9 mouse cellular contexts compared by ENCODE assay signal in genomic region chr5:140847300-140847729, GRCm38 (mm10). TPM values are rescaled to one million over a fixed set of nuclear protein-coding genes. Genes with fewer than 3 reads are reported as not detected.
A peak's percentile ranks its signal among the peaks of the same experiment; 100 is the strongest.
DNase-seq lines count a peak whose midpoint lies in the region; ATAC-seq and TF ChIP-seq lines count a peak whose summit lies in the region.
"Had no signal": no experiment of that assay in that cellular context is flagged by ENCODE, and none has a peak within 500 bp of the region (broad histone marks: within the 10 kb centered on the region; RNA-seq: fewer than 3 reads in every experiment).

No protein-coding gene starts in this region.

- TF ChIP-seq CTCF in hindbrain, postnatal 0 days (IDR thresholded peaks at IDR 0.05; ENCODE audit: low read depth) = peak; percentile 93
- peak; percentile 62 for TF ChIP-seq CTCF in liver, adult 2 months (IDR thresholded peaks at IDR 0.05; ENCODE audit: low read depth, low read length)

- TF ChIP-seq POLR2A in liver, adult 2 months (IDR thresholded peaks at IDR 0.05; ENCODE audit: extremely low read depth, insufficient read depth, low read length) = no peak

- DNase-seq in left cerebral cortex, adult 18-20 months (ENCODE audit: low spot score in 2 of 2) = peak; percentile 36 to 44
- DNase-seq in left cerebral cortex, adult 8-10 months (ENCODE audit: low spot score in 2 of 2) = no peak
- peak; percentile 72 for DNase-seq in R1 (ENCODE audit: low read depth, low spot score)
- DNase-seq in hindbrain, postnatal 0 days (ENCODE audit: low spot score) = peak; percentile 84
- DNase-seq in liver, adult 2 months (ENCODE audit: extremely low read depth, low read depth, low spot score) = peak; percentile 29
- no peak for DNase-seq in ovary, postnatal 36 days (ENCODE audit: low spot score)

- WGBS in embryonic facial prominence, embryonic 12.5 days = 16% methylated on average over 5 of the region's 5 CpGs
- 14% methylated on average over 5 of the region's 5 CpGs for WGBS in hindbrain, postnatal 0 days
- 32% methylated on average over 5 of the region's 5 CpGs for WGBS in liver, adult 2 months
- WGBS in neural tube, embryonic 15.5 days = 8% methylated on average over 5 of the region's 5 CpGs

- no peak overlapping the region for H3K27ac ChIP-seq in embryonic facial prominence, embryonic 12.5 days
- H3K27ac ChIP-seq in hindbrain, postnatal 0 days = no peak overlapping the region; the same call in 1 of the 2 replicates
- no peak overlapping the region for H3K27ac ChIP-seq in liver, adult 2 months (replicated peaks; ENCODE audit: insufficient read depth, low read depth, low read length)
- H3K27ac ChIP-seq in neural tube, embryonic 15.5 days (replicated peaks) = no peak overlapping the region
- H3K27ac ChIP-seq: stomach, embryonic 15.5 days had no signal

- H3K4me1 ChIP-seq in embryonic facial prominence, embryonic 12.5 days = no peaks in the 10 kb centered on the region
- H3K4me1 ChIP-seq in hindbrain, postnatal 0 days (ENCODE audit: insufficient read depth, low read length) = no peaks in the 10 kb centered on the region
- H3K4me1 ChIP-seq in liver, adult 2 months (ENCODE audit: control insufficient read depth, insufficient read depth, low read length) = no peaks in the 10 kb centered on the region
- H3K4me1 ChIP-seq in neural tube, embryonic 15.5 days = 0 out of 2 replicates have a peak, but pooled peaks cover under 1% of the 10 kb centered on the region

- H3K4me2 ChIP-seq in embryonic facial prominence, embryonic 12.5 days (replicated peaks) = no peak overlapping the region
- H3K4me2 ChIP-seq in hindbrain, postnatal 0 days (ENCODE audit: low read depth, low read length) = no peak overlapping the region
- no peak overlapping the region for H3K4me2 ChIP-seq in neural tube, embryonic 15.5 days
- H3K4me2 ChIP-seq: stomach, embryonic 15.5 days had no signal

- no peak overlapping the region for H3K9ac ChIP-seq in embryonic facial prominence, embryonic 12.5 days
- no peak overlapping the region for H3K9ac ChIP-seq in hindbrain, postnatal 0 days (replicated peaks; ENCODE audit: low read length)
- no peak overlapping the region for H3K9ac ChIP-seq in liver, adult 2 months (ENCODE audit: low read depth, low read length)
- no peak overlapping the region for H3K9ac ChIP-seq in neural tube, embryonic 15.5 days (replicated peaks)
- H3K9ac ChIP-seq: stomach, embryonic 15.5 days had no signal

- no peaks in the 10 kb centered on the region for H3K79me2 ChIP-seq in liver, adult 2 months (ENCODE audit: control insufficient read depth, insufficient read depth, low read length)

- no peaks in the 10 kb centered on the region for H3K36me3 ChIP-seq in embryonic facial prominence, embryonic 12.5 days
- no peaks in the 10 kb centered on the region for H3K36me3 ChIP-seq in hindbrain, postnatal 0 days (ENCODE audit: insufficient read depth, low read length)
- H3K36me3 ChIP-seq in liver, adult 2 months (ENCODE audit: control insufficient read depth, insufficient read depth, low read length) = no peaks in the 10 kb centered on the region
- no peaks in the 10 kb centered on the region for H3K36me3 ChIP-seq in neural tube, embryonic 15.5 days
- H3K36me3 ChIP-seq: stomach, embryonic 15.5 days had no signal

- H3K27me3 ChIP-seq in embryonic facial prominence, embryonic 12.5 days = no peaks in the 10 kb centered on the region
- H3K27me3 ChIP-seq in hindbrain, postnatal 0 days (ENCODE audit: insufficient read depth, low read length) = no peaks in the 10 kb centered on the region
- H3K27me3 ChIP-seq in liver, adult 2 months (ENCODE audit: control insufficient read depth, insufficient read depth, low read length) = no peaks in the 10 kb centered on the region
- H3K27me3 ChIP-seq in neural tube, embryonic 15.5 days (replicated peaks) = 0 out of 2 replicates have a peak, but pooled peaks cover 3% of the 10 kb centered on the region
- H3K27me3 ChIP-seq: stomach, embryonic 15.5 days had no signal

- no peak overlapping the region for H3K4me3 ChIP-seq in embryonic facial prominence, embryonic 12.5 days
- no peak overlapping the region for H3K4me3 ChIP-seq in hindbrain, postnatal 0 days (ENCODE audit: low read length)
- no peak overlapping the region for H3K4me3 ChIP-seq in liver, adult 2 months (ENCODE audit: insufficient read depth, low read depth, low read length)
- H3K4me3 ChIP-seq in neural tube, embryonic 15.5 days (replicated peaks) = no peak overlapping the region
- H3K4me3 ChIP-seq: stomach, embryonic 15.5 days had no signal

- ATAC-seq in embryonic facial prominence, embryonic 12.5 days (ENCODE audit: insufficient number of reproducible peaks, insufficient read depth, low FRiP score, low TSS enrichment) = peak; percentile 28; the same call in 1 of the 2 replicates
- ATAC-seq in hindbrain, postnatal 0 days = peak; percentile 70
- ATAC-seq in neural tube, embryonic 15.5 days (ENCODE audit: low FRiP score) = peak; percentile 47; the same call in 1 of the 2 replicates

- no peaks in the 10 kb centered on the region for H3K9me3 ChIP-seq in embryonic facial prominence, embryonic 12.5 days
- peaks cover 5% of the 10 kb centered on the region; the same call in 1 of the 2 replicates for H3K9me3 ChIP-seq in hindbrain, postnatal 0 days (ENCODE audit: low read length)
- 0 out of 2 replicates have a peak, but pooled peaks cover 2% of the 10 kb centered on the region for H3K9me3 ChIP-seq in neural tube, embryonic 15.5 days (replicated peaks)
- H3K9me3 ChIP-seq: stomach, embryonic 15.5 days had no signal

RNA-seq across cellular contexts. Expression of gene Gna12, which starts 17.1 kb away (rescaled TPM):
- 10 to 100 TPM; 61.3 to 71.0 TPM for total RNA-seq in left cerebral cortex, adult 18-20 months (2021)
- 10 to 100 TPM; 82.0 to 85.9 (median 83.8) TPM for total RNA-seq in left cerebral cortex, adult 8-10 months (2022)
- polyA plus RNA-seq in embryonic facial prominence, embryonic 12.5 days (2016; fragmentation: Nextera tagmentation; extraction: Ambion mirVana) = 30.5 and 57.8 TPM in 2 replicates
- 201 and 208 TPM in 2 replicates for total RNA-seq in hindbrain, postnatal 0 days (2014; rRNA removed)
- polyA plus RNA-seq in hindbrain, postnatal 0 days (2015; fragmentation: Nextera tagmentation; extraction: Ambion mirVana) = 32.8 and 35.9 TPM in 2 replicates
- 43.1 and 56.9 TPM in 2 replicates for total RNA-seq in liver, adult 2 months (2014; rRNA removed)
- polyA plus RNA-seq in liver, adult 2 months (2012; rRNA removed) = 85.1 and 88.2 TPM in 2 replicates
- 17.7 and 43.8 TPM in 2 replicates for polyA plus RNA-seq in neural tube, embryonic 15.5 days (2015; fragmentation: Nextera tagmentation; extraction: Ambion mirVana)

Comparison
In these comparisons a context has a peak if more than half of its experiments do, and no peak if none do; other contexts are left out.
1. DNase-seq: peak in left cerebral cortex, adult 18-20 months (2 of 2), R1 (single experiment), hindbrain, postnatal 0 days (single experiment) and liver, adult 2 months (single experiment); none in left cerebral cortex, adult 8-10 months (0 of 2) and ovary, postnatal 36 days (single experiment).
2. Peak in every context shown above with its lines, with median percentiles within 50 percentile points of each other: ATAC-seq.